Mouse (Mus musculus): ENCODE measurements around the gene Ptpn13.

- TF ChIP-seq CTCF (IDR thresholded peaks at IDR 0.05 in 2 of 3, conservative IDR thresholded peaks at IDR 0.05 in 1 of 3; ENCODE audit: control insufficient read depth in 1 of 3, insufficient read depth in 1 of 3, low read depth in 2 of 3, low read length in 3 of 3, poor library complexity in 1 of 3, severe bottlenecking in 1 of 3) (no peak), KAT2A (conservative IDR thresholded peaks at IDR 0.05; ENCODE audit: low read depth, low read length) (no peak), POLR2AphosphoS5 (IDR thresholded peaks at IDR 0.05; ENCODE audit: borderline replicate concordance, low read depth, low read length) (no peak), MAX (IDR thresholded peaks at IDR 0.05; ENCODE audit: low read length) (no peak), POLR2A (IDR thresholded peaks at IDR 0.05; ENCODE audit: control insufficient read depth in 1 of 2, insufficient read depth in 1 of 2, low read depth in 1 of 2, low read length in 2 of 2, poor library complexity in 1 of 2) (no peak), TBP (IDR thresholded peaks at IDR 0.05; ENCODE audit: low read depth, low read length) (no peak), NELFE (IDR thresholded peaks at IDR 0.05; ENCODE audit: low read depth, low read length) (no peak), GABPA (IDR thresholded peaks at IDR 0.05; ENCODE audit: low read depth, low read length) (no peak)
Measured at GRCm38 (mm10) chr5:103514441-103514840, 89.4 kb downstream of the Ptpn13 start.

Data from MEL (cell line).